Mouse (Mus musculus): Measurements from ENCODE around the gene Golm1.

Gene Golm1

DNA sequence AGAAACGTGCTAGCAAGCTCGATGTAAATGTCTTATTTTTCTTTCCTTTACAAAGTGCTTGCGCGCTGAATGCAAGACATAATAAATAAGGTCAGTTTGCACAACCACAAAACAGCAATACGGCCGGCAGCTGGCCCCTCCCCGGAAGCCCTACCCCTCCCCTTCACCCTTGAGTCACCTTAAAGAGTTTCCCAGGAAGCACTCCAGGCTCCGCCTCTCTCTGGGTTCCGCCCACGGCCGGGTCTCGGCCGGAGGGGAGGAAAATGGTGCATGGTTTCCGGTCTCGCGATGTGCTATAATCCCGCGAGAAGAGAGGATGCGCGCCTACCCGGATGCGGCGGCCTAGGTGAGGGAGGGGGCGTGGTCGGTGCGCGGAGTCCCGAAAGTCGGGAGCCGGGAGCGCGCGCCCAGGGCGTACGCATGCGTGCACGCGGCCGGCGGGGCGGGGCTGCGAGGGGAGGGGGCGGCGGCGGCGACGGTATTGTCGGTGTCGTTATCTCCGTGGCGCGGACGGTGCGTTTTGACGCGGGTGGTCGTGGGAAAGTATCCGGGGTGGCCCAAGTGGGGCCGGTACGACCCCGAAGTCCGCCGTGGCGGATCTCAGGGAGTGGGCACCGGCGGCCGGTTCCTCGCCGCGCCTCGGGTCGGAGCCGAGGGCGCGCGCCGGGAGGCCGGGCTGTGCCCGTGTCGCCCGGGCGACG, 90.5 kb downstream of the Golm1 start, which contains the start of the genes Agtpbp1 and Naa35:
TSS of gene Agtpbp1 (minus strand) at position 281 of the 701 bp plus-strand sequence.
TSS of gene Naa35 (plus strand) at position 313 of the 701 bp plus-strand sequence.
- peak; percentile 100 for DNase-seq
